Mouse (Mus musculus) layer of hippocampus, adult 9-11 months (tissue): ENCODE data around the gene Hdx.

Source experiments
- DNase-seq: peaks from one replicate; pipeline ENCODE4 v3.0.0; 2022

Hdx gene

DNA sequence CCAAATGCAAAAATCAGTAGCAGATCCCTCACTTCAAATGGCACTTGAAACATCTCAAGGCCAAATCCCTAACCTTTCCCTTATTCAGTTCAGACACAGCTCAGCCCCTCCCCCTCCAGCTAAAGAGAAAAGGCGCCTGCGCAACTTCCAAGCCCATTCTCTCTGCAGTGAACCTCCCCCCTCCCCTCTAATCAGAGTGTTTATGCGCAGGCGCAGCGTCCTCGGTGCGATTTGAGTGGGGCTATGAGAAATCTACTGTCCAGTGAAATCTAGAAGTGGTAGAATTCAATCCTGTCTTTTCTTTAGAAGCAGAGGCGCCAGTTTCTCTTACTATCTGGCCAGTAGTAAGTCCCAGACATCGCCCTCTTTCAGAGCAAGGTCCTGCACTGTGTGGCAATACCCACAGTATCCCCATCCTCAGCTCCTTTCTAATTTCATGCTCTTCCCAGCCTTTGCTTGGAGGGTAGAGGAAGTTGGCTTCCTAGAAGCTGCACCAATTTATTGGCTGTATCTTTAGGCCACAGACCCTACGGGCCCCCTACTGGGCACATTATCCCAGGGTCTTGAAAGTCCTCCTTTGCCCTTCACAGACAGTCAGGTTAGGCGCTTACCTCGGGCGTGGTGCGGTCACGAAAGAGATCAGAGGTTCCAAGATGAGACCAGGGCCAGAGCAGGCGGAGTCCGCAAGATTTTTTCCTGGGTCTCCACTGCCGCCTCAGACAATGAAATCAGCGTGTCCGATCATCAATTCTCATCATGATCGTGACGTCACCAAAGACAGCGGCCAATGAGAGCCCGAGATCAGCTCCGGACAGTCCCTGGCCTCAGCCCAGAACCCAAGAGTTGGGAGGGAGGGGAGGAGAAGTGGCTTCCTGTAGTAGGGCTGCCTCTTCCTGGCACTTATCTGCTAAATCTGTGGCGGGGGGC is at the start of gene Hdx:
Gene Hdx (minus strand): TSS at position 724 of the 927 bp plus-strand sequence.
- DNase-seq = peak; percentile 60

DNA sequence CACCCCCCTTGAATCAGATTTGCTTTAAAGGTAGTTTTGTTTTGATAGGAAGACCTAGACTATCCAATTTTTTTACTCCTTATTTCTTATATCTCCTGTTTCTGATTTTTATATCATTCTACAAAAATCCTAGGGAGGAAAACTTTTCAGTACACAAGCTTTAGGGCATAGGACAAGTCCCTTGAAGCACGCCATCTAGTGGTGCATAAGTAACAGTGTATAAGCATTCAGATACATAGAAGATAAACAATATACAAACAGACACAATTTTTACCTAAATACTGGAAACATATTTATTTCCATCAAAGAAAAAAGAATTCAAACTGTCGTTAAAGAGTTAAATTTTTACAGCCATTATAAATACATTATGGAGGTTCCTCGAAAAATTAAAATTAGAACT is 11.2 kb downstream of the Hdx start:
- DNase-seq = no peak

DNA sequence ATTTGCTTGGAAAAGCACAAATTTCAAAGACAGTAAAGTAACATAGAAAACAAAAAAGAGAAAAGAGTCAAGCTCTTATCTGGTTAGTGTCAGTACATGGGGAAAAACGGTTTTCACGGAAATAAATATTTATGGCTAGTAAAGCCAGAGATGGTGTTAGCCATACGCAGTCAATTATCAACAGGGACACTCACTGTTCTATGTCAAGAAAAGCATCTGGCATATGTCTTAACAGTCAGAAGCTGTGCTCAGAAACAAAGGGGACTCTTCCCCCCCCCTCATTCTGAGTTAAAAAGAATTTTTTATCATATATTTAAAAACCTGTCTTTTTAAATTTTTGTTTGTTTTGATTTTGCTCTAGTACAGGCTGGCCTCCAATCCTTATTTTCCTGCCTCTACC is 25.2 kb downstream of the Hdx start:
- no peak for DNase-seq

DNA sequence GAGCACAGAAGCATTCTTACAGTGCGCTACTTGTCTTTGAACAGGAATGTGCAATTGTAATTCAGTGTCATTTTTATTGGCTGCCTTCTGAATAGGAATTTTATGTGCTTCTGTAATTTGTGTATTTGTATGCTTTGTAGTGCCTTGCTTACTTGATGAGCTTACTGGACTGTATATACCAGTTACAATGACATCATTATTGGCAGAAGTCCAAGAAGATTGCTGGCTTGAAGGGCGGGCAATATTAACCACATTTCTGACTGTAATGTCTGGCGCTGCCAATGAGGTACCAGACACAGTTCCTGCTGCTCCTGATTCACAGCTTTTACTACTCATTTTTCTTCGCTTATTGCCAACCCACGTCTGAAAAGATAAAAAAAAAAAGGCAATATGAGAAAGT is 36.5 kb downstream of the Hdx start:
- no peak for DNase-seq

DNA sequence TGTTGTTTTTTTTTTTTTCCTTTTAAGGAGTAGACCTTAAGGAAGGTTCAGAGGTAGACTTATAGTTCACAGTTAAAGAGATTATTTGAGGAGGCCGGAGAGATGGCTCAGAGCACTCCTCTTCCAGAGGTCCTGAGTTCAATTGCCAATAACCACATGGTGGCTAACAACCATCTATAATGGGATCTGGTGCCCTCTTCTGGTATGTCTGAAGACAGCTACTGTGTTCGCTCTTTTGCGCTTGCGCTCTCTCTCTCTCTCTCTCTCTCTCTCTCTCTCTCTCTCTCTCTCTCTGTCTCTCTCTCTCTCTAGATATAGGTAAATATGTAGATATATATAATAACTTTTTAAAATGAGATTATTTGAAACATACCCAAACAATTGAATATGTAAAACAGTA is 38.2 kb downstream of the Hdx start:
- DNase-seq = no peak

DNA sequence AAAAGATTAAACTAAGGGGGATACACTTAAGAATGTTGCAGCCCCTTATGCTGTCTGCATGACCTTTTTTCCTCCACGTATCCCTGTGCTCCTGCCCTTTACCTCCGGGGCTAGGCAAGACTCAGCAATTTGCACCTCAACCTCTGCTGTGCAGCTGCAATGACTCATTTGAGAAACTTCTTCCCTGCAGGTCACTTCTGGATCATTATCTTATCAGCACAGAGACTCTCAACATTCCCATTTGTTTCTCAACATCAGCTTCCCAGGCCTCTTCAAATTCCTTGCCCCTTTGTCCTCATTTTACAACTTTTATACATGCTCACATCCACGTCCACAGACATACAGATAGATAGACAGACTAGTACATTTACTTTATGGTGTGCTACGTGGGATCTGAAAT is 51.9 kb downstream of the Hdx start:
- no peak for DNase-seq

DNA sequence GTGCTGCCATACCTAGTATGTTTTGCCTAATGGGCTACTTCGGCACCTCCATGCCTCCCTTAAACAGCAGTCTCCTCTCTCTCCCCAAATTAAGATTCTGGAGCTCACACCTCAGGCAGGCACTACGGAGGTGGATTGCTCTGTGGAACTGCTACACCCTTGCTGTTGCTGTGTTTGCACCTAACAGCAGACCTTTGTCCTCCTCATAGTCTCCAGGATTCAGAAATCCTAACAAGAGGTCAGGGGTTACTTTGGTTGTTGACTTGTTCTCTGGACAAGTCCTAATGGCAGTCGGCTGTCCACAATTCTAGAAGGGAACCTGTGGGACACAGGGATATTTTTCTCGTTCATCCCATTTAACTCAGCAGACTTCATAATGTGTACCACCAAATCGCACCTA is 56.3 kb downstream of the Hdx start:
- DNase-seq = no peak

DNA sequence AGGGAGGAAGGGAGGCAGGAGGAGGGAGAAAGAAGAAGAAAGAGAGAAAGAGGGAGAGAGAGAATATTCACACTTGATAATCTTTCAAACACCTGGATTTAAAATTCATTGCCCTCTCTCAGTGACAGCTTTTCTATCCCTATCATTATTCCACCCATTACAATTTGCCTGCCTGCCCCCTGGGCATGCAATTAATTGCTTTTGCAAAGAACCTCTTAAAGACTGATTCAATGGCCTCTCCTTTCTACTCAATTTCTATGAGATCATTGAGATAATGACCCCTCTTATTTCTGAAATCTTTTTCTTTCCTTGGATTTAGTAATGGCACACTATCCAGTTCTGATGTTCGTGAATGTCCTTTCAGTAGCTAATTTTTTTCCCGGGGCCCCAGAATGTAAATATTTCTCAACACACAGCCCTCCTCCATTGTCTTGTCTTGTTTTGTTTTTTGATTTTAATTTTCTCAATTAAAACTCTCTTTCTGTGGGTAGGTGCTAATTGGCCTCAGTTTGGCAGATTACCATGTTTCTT is 99.2 kb downstream of the Hdx start:
- DNase-seq = no peak

DNA sequence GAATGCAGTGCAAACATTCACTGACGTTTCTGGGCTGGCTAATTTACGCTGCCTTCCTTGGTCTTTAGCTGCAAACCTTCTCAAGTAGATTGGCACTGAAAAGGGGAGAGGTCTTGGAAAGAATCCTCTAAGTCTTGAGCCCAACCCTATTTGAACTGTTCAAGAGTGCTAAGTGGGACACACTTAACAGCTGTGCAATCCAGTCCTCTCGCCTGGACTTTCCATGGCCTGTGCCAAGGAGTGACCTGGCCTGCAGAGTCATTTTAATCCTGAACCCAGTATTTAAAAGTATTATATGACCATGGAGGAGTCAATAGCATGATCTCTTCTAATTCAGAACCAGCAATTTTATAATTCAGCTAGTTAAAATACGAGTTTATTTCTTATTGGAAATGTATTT is 109.3 kb downstream of the Hdx start:
- DNase-seq = no peak

DNA sequence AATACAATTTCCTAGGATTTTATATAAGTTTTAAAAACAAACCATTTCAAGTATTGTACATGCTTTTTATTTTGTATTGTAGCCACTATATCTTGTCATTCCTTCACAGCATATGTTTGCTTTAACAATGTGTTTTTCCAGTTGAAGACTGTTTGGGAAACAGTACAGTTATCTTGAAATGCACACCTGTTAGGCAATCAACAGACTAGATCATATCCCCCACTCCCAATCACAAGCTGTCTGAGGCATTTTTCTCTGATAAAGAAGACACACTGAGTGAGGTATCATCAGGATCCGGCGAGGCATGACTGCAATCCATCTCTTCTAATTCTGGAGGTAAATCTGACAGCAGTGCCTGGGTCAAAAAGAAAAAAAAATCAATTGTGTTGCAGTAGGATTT is 119.8 kb downstream of the Hdx start:
- DNase-seq = no peak

DNA sequence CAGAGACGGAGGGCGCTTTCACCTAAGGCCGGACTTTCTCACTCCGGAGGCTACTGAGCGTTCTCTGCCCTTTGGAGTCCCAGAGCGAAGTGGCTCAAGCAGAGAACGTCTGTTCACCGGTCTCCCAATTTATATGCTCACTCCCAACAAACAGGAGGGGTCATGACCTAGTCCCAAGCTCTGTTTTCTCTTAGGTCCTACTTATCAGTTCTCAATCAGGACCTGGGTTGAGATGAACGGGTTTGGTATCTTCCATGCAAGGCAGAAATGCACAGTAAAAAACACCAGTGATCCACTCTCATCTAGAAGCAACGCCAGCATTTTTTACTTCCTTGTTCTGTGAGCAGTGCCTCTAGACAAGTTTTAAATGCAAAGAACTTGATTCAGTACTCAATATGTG is 159.0 kb downstream of the Hdx start, which contains the start of gene Rps6ka6:
Gene Rps6ka6 (minus strand): TSS at position 101 of the 400 bp plus-strand sequence.
- no peak for DNase-seq
